Mouse (Mus musculus) kidney, postnatal 0 days (tissue): ENCODE measurements around the gene Nfic. TPM values are rescaled to one million over a fixed set of nuclear protein-coding genes. Genes with fewer than 3 reads are reported as not detected.

Source experiments
- ATAC-seq: fragments of 200-750 bp; cut with Nextera tagmentation; replicated peaks from 2 replicates; pipeline ENCODE4 v1.8.0; 2017; ENCODE audit warnings: low read depth, moderate number of reproducible peaks, moderate TSS enrichment, moderate library complexity; ENCODE audit not compliant: low FRiP score
- DNase-seq: peaks from one replicate; pipeline ENCODE4 v3.0.0-alpha.2; 2016; ENCODE audit warnings: low spot score
- H3K27ac ChIP-seq: fragments of 300-500 bp; sonication (generic); 2 replicates; pipeline ENCODE4 v1.5.1; 2014; ENCODE audit warnings: mild to moderate bottlenecking
- H3K27me3 ChIP-seq: fragments of 300-500 bp; sonication (generic); 2 replicates; pipeline ENCODE4 v1.6.1; 2014; ENCODE audit warnings: low read length, mixed read lengths; ENCODE audit not compliant: insufficient read depth
- H3K36me3 ChIP-seq: fragments of 300-500 bp; sonication (generic); 2 replicates; pipeline ENCODE4 v1.6.1; 2014; ENCODE audit warnings: low read length, mixed read lengths; ENCODE audit not compliant: insufficient read depth
- H3K4me1 ChIP-seq: fragments of 300-500 bp; sonication (generic); replicated peaks from 2 replicates; pipeline ENCODE4 v1.6.1; 2014; ENCODE audit warnings: antibody characterized with exemption, low read length, mixed read lengths; ENCODE audit not compliant: insufficient read depth
- H3K4me2 ChIP-seq: fragments of 300-500 bp; sonication (generic); 2 replicates; pipeline ENCODE4 v1.6.1; 2014; ENCODE audit warnings: mild to moderate bottlenecking, low read length, moderate library complexity, mixed read lengths
- H3K4me3 ChIP-seq: fragments of 300-500 bp; sonication (generic); replicated peaks from 2 replicates; pipeline ENCODE4 v1.5.1; 2014; ENCODE audit warnings: low read depth, low read length
- H3K9ac ChIP-seq: fragments of 300-500 bp; sonication (generic); 2 replicates; pipeline ENCODE4 v1.6.1; 2014; ENCODE audit warnings: low read depth, low read length
- H3K9me3 ChIP-seq: fragments of 300-500 bp; sonication (generic); replicated peaks from 2 replicates; pipeline ENCODE4 v1.6.1; 2016; ENCODE audit warnings: low read length, inconsistent platforms, mixed read lengths
- CTCF ChIP-seq: IDR thresholded peaks from 2 replicates; pipeline ENCODE4 v1.5.1; 2016; ENCODE audit warnings: antibody characterized with exemption, low read depth, mild to moderate bottlenecking, moderate library complexity
- WGBS: fragments of 180-500 bp; shearing (Covaris S2); extraction: QIAGEN DNeasy Blood & Tissue Kit; methylation state at CpG from one replicate; pipeline ENCODE4 v1.1.7; 2014; 5-methylcytosine and 5-hydroxymethylcytosine counted together
- polyA plus RNA-seq: library from polyadenylated mRNA; unstranded; fragments of >200 nt; fragmentation: Nextera tagmentation; extraction: Ambion mirVana; gene quantifications from 2 replicates; pipeline ENCODE4 v1.2.1, GENCODE M21; 2015

Nfic gene
- polyA plus RNA-seq, 1 experiment from 2014 or later = 62.3 TPM

DNA sequence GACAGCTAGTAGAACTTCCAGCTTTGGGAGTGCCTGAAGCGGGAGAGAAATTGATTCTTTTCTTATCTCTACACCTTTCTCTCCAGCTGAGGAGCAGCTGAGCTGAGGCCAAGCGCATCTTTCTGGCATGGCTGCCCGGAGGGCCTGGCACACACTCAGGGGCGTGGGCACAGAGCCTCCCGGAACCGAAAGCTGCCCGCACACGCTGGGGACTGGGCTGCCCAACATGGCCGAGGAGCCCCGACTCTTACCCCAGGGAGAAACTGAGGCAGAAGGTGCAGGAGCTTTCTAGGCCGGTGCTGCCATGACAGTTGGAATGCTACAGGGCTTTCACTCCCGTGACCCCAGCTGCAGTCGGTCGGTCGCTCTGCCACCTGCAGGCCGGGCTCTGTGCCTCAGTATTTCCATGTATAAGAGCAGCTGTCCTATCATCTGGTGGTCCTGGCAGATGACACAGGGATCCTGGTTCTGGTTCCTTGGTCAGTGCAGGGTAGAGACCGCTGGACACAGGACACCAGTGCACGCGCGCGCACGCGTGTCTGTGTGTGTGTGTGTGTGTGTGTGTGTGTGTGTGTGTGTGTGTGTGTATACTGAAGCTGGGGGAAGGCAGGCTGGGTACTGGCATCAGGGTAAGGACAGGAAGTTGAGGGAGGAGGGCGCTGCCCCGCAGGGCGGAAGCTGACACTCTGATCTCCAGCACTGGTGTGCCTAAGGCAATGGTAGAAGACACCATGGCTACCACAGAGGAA lies 21.7 kb downstream of the Nfic start:
- H3K4me3 ChIP-seq = no peak overlapping the region
- no peak for DNase-seq
- peak; percentile 53 for TF ChIP-seq CTCF
- no peak overlapping the region for H3K9ac ChIP-seq
- no peaks in the 10 kb centered on the region for H3K27me3 ChIP-seq
- no peak overlapping the region for H3K4me2 ChIP-seq
- no peak for ATAC-seq
- H3K9me3 ChIP-seq = no peaks in the 10 kb centered on the region
- H3K36me3 ChIP-seq = no peaks in the 10 kb centered on the region
- H3K4me1 ChIP-seq = peaks cover 16% of the 10 kb centered on the region; the same call in 1 of the 2 replicates
- WGBS = 75% methylated on average over 26 of the region's 26 CpGs
- no peak overlapping the region for H3K27ac ChIP-seq

DNA sequence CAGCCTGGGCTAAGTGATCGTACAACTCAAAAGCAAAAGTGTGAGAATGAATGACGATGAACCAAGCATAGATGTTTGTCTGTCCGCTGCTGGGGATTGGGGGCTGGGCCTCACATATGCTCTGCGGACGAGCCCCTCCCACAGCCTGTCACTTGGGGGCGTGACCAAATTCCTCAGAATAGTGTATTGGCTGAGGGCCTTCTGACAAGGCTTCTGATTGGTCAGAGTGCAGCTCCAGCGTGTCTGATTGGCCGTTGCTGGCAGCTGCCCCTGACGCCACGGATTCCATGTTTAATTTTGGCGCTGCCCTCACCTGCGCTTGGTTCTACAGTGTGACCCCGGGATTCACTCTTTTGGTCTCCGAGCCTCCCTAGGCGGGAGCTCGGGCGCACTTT lies 22.6 kb downstream of the Nfic start:
- ATAC-seq (peak; percentile 84), DNase-seq (peak; percentile 98)
- H3K27me3 ChIP-seq = no peaks in the 10 kb centered on the region
- no peak for TF ChIP-seq CTCF
- peak overlapping the region; percentile 52 for H3K4me2 ChIP-seq
- 2% methylated on average over 17 of the region's 17 CpGs for WGBS
- H3K36me3 ChIP-seq = no peaks in the 10 kb centered on the region
- H3K27ac ChIP-seq = peak overlapping the region; percentile 32; the same call in 1 of the 2 replicates
- no peak overlapping the region for H3K4me3 ChIP-seq
- no peaks in the 10 kb centered on the region for H3K9me3 ChIP-seq
- H3K4me1 ChIP-seq = peaks cover 16% of the 10 kb centered on the region; the same call in 1 of the 2 replicates
- no peak overlapping the region for H3K9ac ChIP-seq

GRCm38 (mm10) chr10:81432169-81432867 lies 23.1 kb downstream of the Nfic start:
- Histone ChIP-seq H3K4me1 (peaks cover 16% of the 10 kb centered on the region; the same call in 1 of the 2 replicates), H3K9ac (no peak overlapping the region), H3K36me3 (no peaks in the 10 kb centered on the region), H3K9me3 (no peaks in the 10 kb centered on the region), H3K4me3 (no peak overlapping the region), H3K27me3 (no peaks in the 10 kb centered on the region), H3K4me2 (peak overlapping the region; percentile 45), H3K27ac (peak overlapping the region; percentile 32; the same call in 1 of the 2 replicates)
- no peak for ATAC-seq
- DNase-seq = no peak
- no peak for TF ChIP-seq CTCF
- 56% methylated on average over 21 of the region's 21 CpGs for WGBS

DNA sequence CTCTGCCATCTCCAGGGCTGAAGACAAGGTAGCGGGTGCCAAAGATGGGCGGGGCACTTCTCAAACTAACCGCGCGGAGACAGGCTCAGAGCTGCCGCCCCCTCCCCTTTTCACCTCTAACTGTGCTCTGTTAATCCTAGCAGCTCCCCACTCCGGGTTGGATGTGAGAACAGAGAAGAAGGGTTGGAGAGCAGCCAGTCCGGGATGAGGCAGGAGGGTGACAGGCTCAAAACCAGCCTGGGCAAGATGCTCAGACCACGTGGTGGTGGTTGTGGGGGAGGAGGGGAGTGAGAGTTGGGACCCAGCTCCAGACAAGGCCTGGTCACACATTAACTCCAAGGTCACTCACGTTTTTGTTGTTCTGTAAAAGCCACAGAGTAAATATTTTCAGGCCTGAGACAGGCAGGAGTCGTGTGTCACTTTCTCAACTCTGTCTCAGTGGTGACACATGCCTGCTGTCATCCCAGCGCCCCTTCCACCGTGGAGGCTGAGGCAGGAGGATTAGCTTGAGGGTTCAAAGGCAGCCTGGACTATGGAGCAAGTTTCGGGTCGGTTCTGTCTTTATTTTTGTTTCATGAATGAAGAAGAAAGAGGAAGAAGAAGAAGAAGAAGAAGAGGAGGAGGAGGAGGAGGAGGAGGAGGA lies 23.8 kb downstream of the Nfic start:
- peak overlapping the region; percentile 87 for H3K4me2 ChIP-seq
- no peak for TF ChIP-seq CTCF
- peaks cover 16% of the 10 kb centered on the region; the same call in 1 of the 2 replicates for H3K4me1 ChIP-seq
- peak overlapping the region; percentile 97 for H3K27ac ChIP-seq
- no peaks in the 10 kb centered on the region for H3K9me3 ChIP-seq
- H3K36me3 ChIP-seq = no peaks in the 10 kb centered on the region
- 22% methylated on average over 15 of the region's 15 CpGs for WGBS
- H3K4me3 ChIP-seq = no peak overlapping the region
- no peaks in the 10 kb centered on the region for H3K27me3 ChIP-seq
- no peak overlapping the region for H3K9ac ChIP-seq
- DNase-seq = peak; percentile 56
- ATAC-seq = peak; percentile 22

GRCm38 (mm10) chr10:81430831-81431525 lies 24.5 kb downstream of the Nfic start:
- Histone ChIP-seq H3K4me1 (peaks cover 16% of the 10 kb centered on the region; the same call in 1 of the 2 replicates), H3K36me3 (no peaks in the 10 kb centered on the region), H3K9ac (peak overlapping the region; percentile 86), H3K4me3 (peak overlapping the region; percentile 81), H3K4me2 (peak overlapping the region; percentile 87), H3K9me3 (no peaks in the 10 kb centered on the region), H3K27ac (peak overlapping the region; percentile 97), H3K27me3 (no peaks in the 10 kb centered on the region)
- WGBS = under 1% methylated on average over 57 of the region's 70 CpGs
- ATAC-seq = peak; percentile 4
- no peak for DNase-seq
- no peak for TF ChIP-seq CTCF
